Mouse (Mus musculus) embryo, embryonic 11 days (tissue): ENCODE results near the gene Soga1.

Experiments
- DNase-seq: peaks from one replicate; pipeline ENCODE4 v3.0.0-alpha.2; 2015

The Soga1 gene

GRCm38 (mm10) chr2:157060557-157061305 lies 18.3 kb downstream of the Soga1 start:
- no peak for DNase-seq

GRCm38 (mm10) chr2:157060037-157060436 lies 19.0 kb downstream of the Soga1 start:
- no peak for DNase-seq

GRCm38 (mm10) chr2:157059166-157059565 lies 19.9 kb downstream of the Soga1 start:
- DNase-seq, result no peak

GRCm38 (mm10) chr2:157058342-157058998 lies 20.6 kb downstream of the Soga1 start:
- peak; percentile 90 for DNase-seq

GRCm38 (mm10) chr2:157057758-157058157 lies 21.3 kb downstream of the Soga1 start:
- DNase-seq, result no peak

GRCm38 (mm10) chr2:157057186-157057585 lies 21.9 kb downstream of the Soga1 start:
- DNase-seq, result no peak

- no peak for DNase-seq
These were observed 23.3 kb downstream of the Soga1 start for GRCm38 (mm10) chr2:157055721-157056120.

- DNase-seq, result no peak
These were observed 24.2 kb downstream of the Soga1 start for GRCm38 (mm10) chr2:157054816-157055215.

- DNase-seq, result no peak
These were observed 24.8 kb downstream of the Soga1 start for GRCm38 (mm10) chr2:157054297-157054696.

GRCm38 (mm10) chr2:157053787-157054186 lies 25.3 kb downstream of the Soga1 start:
- DNase-seq, result no peak

GRCm38 (mm10) chr2:157053124-157053523 lies 25.9 kb downstream of the Soga1 start:
- no peak for DNase-seq

GRCm38 (mm10) chr2:157052448-157052847 lies 26.6 kb downstream of the Soga1 start:
- no peak for DNase-seq

- peak; percentile 48 for DNase-seq
These were observed 29.2 kb downstream of the Soga1 start for GRCm38 (mm10) chr2:157049831-157050243.

- no peak for DNase-seq
These were observed 30.5 kb downstream of the Soga1 start for GRCm38 (mm10) chr2:157048395-157049181.

GRCm38 (mm10) chr2:157046956-157047355 lies 32.1 kb downstream of the Soga1 start:
- DNase-seq, result no peak

GRCm38 (mm10) chr2:157045932-157046331 lies 33.1 kb downstream of the Soga1 start:
- no peak for DNase-seq

GRCm38 (mm10) chr2:157043987-157044386 lies 35.1 kb downstream of the Soga1 start:
- DNase-seq, result peak; percentile 23

GRCm38 (mm10) chr2:157043556-157043955 lies 35.5 kb downstream of the Soga1 start:
- DNase-seq, result no peak

- DNase-seq, result no peak
These were observed 37.6 kb downstream of the Soga1 start for GRCm38 (mm10) chr2:157041421-157041820.

- no peak for DNase-seq
These were observed 38.4 kb downstream of the Soga1 start for GRCm38 (mm10) chr2:157040649-157041046.

GRCm38 (mm10) chr2:157039900-157040648 lies 39.0 kb downstream of the Soga1 start:
- DNase-seq, result no peak

- no peak for DNase-seq
These were observed 41.8 kb downstream of the Soga1 start for GRCm38 (mm10) chr2:157037303-157037702.

- no peak for DNase-seq
These were observed 42.7 kb downstream of the Soga1 start for GRCm38 (mm10) chr2:157036400-157036799.
